Mouse (Mus musculus): Measurements from ENCODE around the gene Wwc1.

DNA sequence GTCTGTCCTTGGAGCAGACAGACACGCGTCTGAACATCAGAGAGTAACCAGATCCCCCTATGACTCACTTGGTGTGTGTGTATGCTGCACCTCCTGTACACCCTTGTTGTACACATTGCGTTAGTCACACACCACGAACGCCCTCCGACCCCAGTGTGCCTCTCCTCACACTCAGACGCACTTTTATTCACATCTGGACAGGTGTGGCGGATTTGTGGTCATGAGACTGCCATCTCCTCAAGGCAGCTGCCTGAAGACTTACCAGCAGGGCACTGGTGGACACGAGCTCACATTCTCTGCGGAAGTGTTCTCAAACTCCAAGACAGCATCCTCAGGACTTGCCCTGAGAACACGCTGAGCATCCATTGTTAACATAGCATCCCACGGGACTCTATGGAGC, 17.7 kb upstream of the Wwc1 start:
- TF ChIP-seq CTCF (IDR thresholded peaks at IDR 0.05; ENCODE audit: insufficient read depth, low read length) (no peak), POLR2A (IDR thresholded peaks at IDR 0.05; ENCODE audit: borderline replicate concordance, extremely low read depth, low read depth, low read length) (no peak)
